Mouse (Mus musculus) left cerebral cortex, postnatal 36 days (tissue): Measurements from ENCODE around the gene Ccdc8. TPM values are rescaled to one million over a fixed set of nuclear protein-coding genes. Genes with fewer than 3 reads are reported as not detected.
"Not testable (repeated sequence)": the region's sequence is repeated elsewhere in the genome, so short reads cannot be mapped to it uniquely, and the experiment has no call there.

Source experiments
- DNase-seq, 2 experiments: peaks; one replicate each; pipeline ENCODE4 v3.0.0; 2021 to 2022; ENCODE audit warnings: low spot score in 2 of 2, mixed read lengths in 1 of 2
- intact Hi-C: fragments of 180-260 bp; cut with DNase I; formaldehyde crosslinking; loops from one replicate; pipeline ENCODE4 v1.15.1; 2025
- total RNA-seq, 2 experiments: library from RNA; stranded (reverse); gene quantifications; 2 replicates each; pipeline ENCODE4 v1.2.3; 2021

The Ccdc8 gene
- 1 to 10 TPM; 2.1 to 2.3 TPM for total RNA-seq

DNA sequence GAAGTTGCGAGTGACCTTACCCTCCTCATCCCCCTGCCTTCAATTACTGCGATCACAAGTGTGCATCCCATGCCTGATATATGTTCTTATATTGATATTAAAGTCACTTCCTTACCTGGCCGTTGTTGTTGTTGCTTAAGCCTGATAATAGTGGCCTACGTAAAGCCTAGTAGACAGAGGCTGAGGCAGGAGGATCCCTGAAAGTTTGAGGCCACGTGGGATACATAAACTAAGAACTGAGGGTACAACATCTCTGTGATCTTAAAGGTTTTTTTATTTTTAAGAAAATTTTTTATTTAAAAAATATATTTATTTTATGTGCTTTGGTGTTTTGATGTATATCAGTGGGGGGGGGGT is at the start of gene Ccdc8:
Gene Ccdc8, plus strand, starts transcription at position 258 of the 357 bp plus-strand sequence.
- intact Hi-C loops: no loop called here
- no peak for DNase-seq

DNA sequence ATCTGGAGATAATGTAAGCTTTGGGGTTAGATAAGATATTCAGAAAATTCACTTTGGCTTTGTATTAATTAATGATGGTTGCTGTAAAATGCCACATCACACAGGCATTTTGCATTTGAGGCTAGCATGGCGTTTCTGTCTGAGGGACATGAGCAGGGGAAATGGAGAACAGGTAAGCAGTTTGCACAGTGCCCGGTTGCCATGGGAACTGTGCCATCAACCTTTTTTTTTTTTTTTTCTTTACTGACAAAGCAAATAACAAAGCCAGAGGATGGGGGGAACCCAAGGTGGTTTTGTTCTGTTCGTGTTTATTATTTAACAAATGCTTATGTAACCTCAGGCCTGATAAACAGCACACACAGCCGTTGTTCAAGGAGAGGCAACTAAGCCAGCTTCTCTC is 49.6 kb upstream of the Ccdc8 start:
- intact Hi-C loops: no loop called here
- no peak for DNase-seq

- peak; percentile 88 to 90 for DNase-seq
- intact Hi-C loops: no loop called here
Observed at GRCm38 (mm10) chr7:16944061-16944807, 48.3 kb upstream of the Ccdc8 start, which contains the start of gene Pnmal2. TSS of gene Pnmal2 (plus strand) at chr7:16944682.

DNA sequence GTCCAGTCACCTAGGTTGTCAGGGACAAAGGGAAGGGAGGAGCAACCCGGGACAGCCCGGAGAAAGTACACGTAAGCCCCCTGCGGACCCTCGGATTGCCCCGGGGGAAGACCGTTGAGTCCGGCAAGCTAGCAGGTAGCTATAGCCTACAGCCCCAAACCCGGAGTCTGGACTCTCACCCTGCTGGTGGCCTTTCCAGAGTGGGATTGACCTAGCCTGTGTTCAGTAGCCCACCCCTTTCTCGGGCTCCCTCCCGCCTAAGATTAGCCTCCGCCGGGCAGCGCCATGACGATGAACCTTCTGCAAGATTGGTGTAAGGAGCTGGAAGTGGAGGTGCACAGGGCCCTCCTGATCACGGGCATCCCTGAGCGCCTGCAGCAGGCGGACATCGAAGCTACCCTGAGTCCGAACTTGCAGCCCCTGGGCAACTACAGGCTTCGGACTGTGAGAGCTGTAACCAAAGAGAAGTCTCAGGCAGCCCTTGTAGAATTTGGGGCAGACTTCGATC is 47.6 kb upstream of the Ccdc8 start:
- no peak for DNase-seq
- intact Hi-C loops: no loop called here

- peak in 1 of 2 experiments; percentile 37 for DNase-seq
- intact Hi-C loops: no loop called here
Observed at GRCm38 (mm10) chr7:16945419-16945818, 47.1 kb upstream of the Ccdc8 start.

DNA sequence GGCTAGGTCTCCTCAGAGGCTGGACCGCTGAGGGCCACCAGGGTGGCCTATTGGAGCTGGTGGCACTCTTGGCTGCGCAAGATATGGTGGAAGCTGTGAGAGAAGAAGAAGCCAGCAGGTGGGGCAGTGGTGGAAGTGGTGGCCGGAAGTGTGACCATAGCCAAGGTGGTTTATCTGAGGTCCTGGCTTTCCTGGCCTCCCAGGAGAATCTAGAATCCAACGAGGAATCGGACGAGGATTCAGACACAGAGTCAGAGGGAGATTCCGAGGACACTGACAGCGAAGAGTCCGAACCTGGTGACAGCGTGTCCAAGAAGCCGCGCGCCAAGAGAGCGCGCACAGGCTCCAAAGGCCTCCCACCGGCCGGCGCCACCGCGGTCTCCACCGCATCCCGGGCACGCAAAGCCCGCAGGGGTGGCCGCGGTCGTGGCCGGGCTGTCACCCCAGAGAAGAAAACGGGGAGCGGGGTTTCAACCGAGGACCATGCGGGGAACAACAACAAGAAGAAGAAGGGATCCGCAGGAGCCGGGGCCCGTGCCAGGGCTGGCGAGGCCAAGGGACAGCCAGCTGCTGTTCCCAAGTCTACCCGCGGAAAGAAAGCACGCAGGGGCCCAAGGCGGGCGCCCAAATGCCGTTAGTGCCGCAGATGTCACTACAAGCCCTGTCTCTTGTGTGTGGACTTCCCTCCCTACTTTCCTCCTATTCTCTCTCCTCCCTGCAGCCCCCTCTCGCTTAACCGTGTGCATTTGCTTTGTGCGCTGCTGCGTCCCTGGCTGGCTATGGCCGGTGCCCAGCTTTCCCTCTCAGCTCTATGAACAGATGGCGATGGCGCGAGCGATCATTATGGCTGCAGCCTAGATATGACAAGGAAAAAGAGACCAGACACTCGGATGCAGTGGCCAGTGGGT is 45.8 kb upstream of the Ccdc8 start:
- intact Hi-C loops: no loop called here
- peak; percentile 49 to 56 for DNase-seq

DNA sequence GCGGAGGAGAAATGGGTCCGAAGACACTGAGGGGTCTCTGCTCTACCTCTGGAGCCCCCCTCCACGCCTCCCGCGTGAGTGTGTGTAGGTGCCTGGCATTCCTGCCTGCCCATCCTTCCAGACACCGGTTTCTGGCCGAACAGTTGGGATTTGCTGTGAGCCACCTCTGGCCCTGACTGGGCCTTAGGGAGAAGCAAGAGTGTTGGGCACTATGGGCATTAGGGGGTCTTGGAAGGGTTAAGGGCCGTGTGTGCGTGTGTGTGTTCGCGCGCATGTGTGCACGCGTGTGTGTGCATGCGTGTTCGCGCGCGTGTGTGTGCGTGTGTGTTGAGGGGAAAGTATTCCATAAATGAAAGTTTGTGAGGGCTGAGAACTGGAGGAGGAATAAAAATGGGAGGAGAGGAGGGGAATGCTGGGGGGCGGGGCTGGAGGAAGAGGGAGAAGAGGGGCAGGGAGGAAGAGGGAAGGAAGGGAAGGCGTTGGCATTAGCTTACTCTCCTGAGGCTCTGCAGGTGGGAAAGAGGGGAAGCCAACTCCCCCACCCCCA is 45.1 kb upstream of the Ccdc8 start:
- peak; percentile 48 to 55 for DNase-seq
- intact Hi-C loops: no loop called here

GRCm38 (mm10) chr7:16947959-16948361 is 44.5 kb upstream of the Ccdc8 start:
- DNase-seq: peak; percentile 20 to 39
- intact Hi-C loops: no loop called here

- no peak for DNase-seq
- intact Hi-C loops: no loop called here
Observed at GRCm38 (mm10) chr7:16948923-16949458, 43.5 kb upstream of the Ccdc8 start.

GRCm38 (mm10) chr7:16949908-16950841 is 42.3 kb upstream of the Ccdc8 start:
- DNase-seq: peak; percentile 85 to 86
- intact Hi-C loops: loop anchor here (1.0 to 5.0 kb wide), 2 partner anchors 18 to 117 kb away; no protein-coding TSS in a partner anchor

DNA sequence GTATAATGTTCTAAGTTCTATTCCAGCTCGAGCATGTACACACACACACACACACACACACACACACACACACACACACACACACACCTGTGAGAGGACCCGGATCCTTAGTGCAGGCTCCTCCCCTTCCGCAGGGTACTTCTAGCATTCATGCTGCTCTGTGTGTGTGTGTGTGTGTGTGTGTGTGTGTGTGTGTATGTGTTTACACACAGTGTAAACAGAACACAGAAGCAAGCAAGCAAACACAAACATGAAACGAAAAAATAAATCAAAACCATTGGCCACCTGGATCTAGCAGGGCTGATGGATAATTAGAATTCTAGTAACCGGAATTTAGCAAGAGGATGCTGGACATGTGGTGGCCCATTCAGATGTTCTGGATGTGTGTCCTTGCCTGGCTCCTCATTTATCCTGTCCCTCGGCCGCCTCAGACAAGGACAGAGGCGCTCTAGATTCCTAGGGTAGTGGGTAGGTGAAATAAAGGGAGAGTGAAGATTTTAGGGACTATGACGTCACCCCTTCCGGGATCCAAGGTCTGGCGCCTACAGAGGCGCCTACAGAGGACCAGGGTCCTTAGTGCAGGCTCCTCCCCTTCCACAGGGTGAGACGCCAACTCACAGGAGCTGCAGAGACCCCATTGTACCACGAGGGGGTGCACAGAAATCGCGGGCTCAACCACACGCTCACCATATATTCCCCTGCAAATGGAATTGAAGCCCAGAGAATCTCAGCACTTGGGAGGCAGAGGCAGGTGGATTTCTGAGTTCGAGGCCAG is 41.5 kb upstream of the Ccdc8 start:
- DNase-seq: peak; percentile 80 to 82
- intact Hi-C loops: loop anchor here (1.0 to 5.0 kb wide), 3 partner anchors 19 to 116 kb away; no protein-coding TSS in a partner anchor

GRCm38 (mm10) chr7:16953776-16954175 is 38.7 kb upstream of the Ccdc8 start:
- not testable (repeated sequence) for DNase-seq
- intact Hi-C loops: loop anchor here (5.0 kb wide), 1 partner anchor 114 kb away; no protein-coding TSS in a partner anchor

GRCm38 (mm10) chr7:16955712-16956111 is 36.8 kb upstream of the Ccdc8 start:
- no peak for DNase-seq

DNA sequence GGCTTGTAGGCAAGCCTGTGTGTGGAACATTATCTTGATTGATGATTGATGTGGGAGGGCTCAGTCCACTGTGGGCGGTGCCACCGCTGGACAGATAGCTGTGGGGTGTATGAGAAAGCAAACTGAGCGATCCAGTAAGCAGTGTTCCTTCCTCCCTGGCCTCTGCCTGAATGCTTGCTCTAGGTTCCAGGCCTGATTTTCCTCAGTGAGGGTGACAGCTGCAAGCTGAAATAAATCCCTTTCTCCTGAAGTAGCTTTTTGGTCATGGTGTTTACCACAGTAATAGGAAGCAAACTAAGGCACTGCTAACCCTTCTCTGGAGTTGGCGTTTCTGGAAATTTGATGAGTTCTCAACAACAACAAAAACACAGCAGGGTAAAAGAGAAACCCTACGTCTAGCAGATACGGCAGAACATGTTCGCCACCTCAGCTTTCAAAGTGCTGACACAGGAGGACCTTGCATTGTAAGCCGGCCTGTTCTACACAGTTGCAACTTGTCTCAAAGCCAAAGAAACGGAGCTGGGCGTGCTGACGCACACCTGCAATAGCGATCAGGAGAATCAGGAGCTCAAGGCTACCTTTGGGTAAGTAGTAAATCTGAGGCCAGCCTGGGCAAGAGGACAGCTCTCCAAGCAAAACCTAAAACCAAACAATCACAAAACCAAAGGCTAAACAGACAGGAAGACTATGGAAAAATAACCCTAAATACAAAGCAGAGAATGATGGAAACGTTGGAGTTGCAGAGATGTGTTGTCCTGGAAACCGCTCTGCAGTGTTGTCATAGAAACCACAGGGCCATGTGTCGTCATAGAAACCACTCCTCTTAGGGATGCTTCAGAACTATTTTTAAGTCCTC is 35.9 kb upstream of the Ccdc8 start:
- intact Hi-C loops: no loop called here
- DNase-seq: peak; percentile 56 to 68

More at GRCm38 (mm10) chr7:16955712-16956111, 36.8 kb upstream of the Ccdc8 start:
- intact Hi-C loops: no loop called here

DNA sequence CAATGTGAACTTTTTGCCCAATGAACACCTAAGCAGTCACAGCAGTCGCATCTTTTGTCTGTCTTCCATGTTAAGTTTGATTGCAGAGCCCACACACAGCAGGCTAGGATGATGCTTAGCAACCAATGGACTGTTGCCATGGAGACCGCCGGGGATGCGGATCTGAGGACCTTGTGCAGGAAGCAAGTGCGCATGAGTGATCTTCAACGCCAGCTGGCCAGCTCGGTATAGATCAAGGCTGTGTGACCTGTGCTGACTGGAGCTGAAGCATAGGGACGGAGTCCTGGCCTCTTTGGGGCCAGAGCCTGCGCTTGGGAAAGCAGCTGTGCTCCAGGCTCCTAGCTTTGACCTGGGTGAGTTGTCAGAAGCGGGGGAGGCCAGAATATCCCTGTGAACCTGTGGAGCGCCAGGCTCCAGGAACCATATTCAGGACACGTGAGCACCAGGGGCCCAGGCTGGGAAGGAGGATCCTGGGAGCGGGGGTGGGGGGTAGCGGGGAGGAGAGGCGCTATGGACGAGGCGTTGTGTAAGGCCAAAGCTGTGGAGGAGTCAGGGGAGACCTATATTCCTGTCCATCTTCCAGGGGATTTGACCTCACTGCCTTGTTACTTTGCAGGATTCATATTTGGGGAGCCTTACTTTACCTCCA is 32.8 kb upstream of the Ccdc8 start, which contains the start of gene Pnmal1:
Gene Pnmal1, plus strand, starts transcription at position 141 of the 649 bp plus-strand sequence.
- DNase-seq: peak; percentile 92
- intact Hi-C loops: no loop called here

- DNase-seq: no peak
- intact Hi-C loops: no loop called here
Observed at GRCm38 (mm10) chr7:16961678-16962077, 30.8 kb upstream of the Ccdc8 start.
